Mouse (Mus musculus): ENCODE measurements around the gene Hist1h2bn. TPM values are rescaled to one million over a fixed set of nuclear protein-coding genes. Genes with fewer than 3 reads are reported as not detected.
"Not testable (repeated sequence)": the region's sequence is repeated elsewhere in the genome, so short reads cannot be mapped to it uniquely, and the experiment has no call there.

Gene Hist1h2bn
- polyA plus RNA-seq (2012; rRNA removed): 13.5 and 30.8 TPM in 2 replicates

- 0 out of 2 replicates have a peak, but pooled peaks have one; percentile 39 for TF ChIP-seq POLR2A (IDR thresholded peaks at IDR 0.05; ENCODE audit: borderline replicate concordance, extremely low read depth, insufficient read depth, insufficient read length, poor library complexity, severe bottlenecking)
- peak; percentile 99 for DNase-seq (ENCODE audit: low read depth)
These were observed at the start of gene Hist1h2bn, which contains the start of gene Hist1h2ak for GRCm38 (mm10) chr13:21753524-21754285. TSS of gene Hist1h2bn (plus strand) at chr13:21754123. TSS of gene Hist1h2ak (minus strand) at chr13:21753827.

- TF ChIP-seq CTCF (IDR thresholded peaks at IDR 0.05; ENCODE audit: borderline replicate concordance, extremely low read depth, insufficient read depth, insufficient read length) (no peak), POLR2A (IDR thresholded peaks at IDR 0.05; ENCODE audit: borderline replicate concordance, extremely low read depth, insufficient read depth, insufficient read length, poor library complexity, severe bottlenecking) (no peak)
- no peak for DNase-seq (ENCODE audit: low read depth)
These were observed 47.3 kb upstream of the Hist1h2bn start for GRCm38 (mm10) chr13:21706669-21707068.

GRCm38 (mm10) chr13:21710031-21710711, 43.8 kb upstream of the Hist1h2bn start:
- peak; percentile 92 for DNase-seq (ENCODE audit: low read depth)
- TF ChIP-seq CTCF (IDR thresholded peaks at IDR 0.05; ENCODE audit: borderline replicate concordance, extremely low read depth, insufficient read depth, insufficient read length): peak; percentile 81
- TF ChIP-seq POLR2A (IDR thresholded peaks at IDR 0.05; ENCODE audit: borderline replicate concordance, extremely low read depth, insufficient read depth, insufficient read length, poor library complexity, severe bottlenecking): no peak

- no peak for TF ChIP-seq CTCF (IDR thresholded peaks at IDR 0.05; ENCODE audit: borderline replicate concordance, extremely low read depth, insufficient read depth, insufficient read length)
- TF ChIP-seq POLR2A (IDR thresholded peaks at IDR 0.05; ENCODE audit: borderline replicate concordance, extremely low read depth, insufficient read depth, insufficient read length, poor library complexity, severe bottlenecking): no peak
- peak; percentile 88 for DNase-seq (ENCODE audit: low read depth)
These were observed 43.0 kb upstream of the Hist1h2bn start for GRCm38 (mm10) chr13:21710821-21711525.

GRCm38 (mm10) chr13:21711698-21712097, 42.2 kb upstream of the Hist1h2bn start:
- no peak for DNase-seq (ENCODE audit: low read depth)
- TF ChIP-seq POLR2A (IDR thresholded peaks at IDR 0.05; ENCODE audit: borderline replicate concordance, extremely low read depth, insufficient read depth, insufficient read length, poor library complexity, severe bottlenecking): no peak
- no peak for TF ChIP-seq CTCF (IDR thresholded peaks at IDR 0.05; ENCODE audit: borderline replicate concordance, extremely low read depth, insufficient read depth, insufficient read length)

- peak; percentile 88 for DNase-seq (ENCODE audit: low read depth)
- peak; percentile 74 for TF ChIP-seq CTCF (IDR thresholded peaks at IDR 0.05; ENCODE audit: borderline replicate concordance, extremely low read depth, insufficient read depth, insufficient read length)
- no peak for TF ChIP-seq POLR2A (IDR thresholded peaks at IDR 0.05; ENCODE audit: borderline replicate concordance, extremely low read depth, insufficient read depth, insufficient read length, poor library complexity, severe bottlenecking)
These were observed 39.2 kb upstream of the Hist1h2bn start for GRCm38 (mm10) chr13:21714725-21715124.

GRCm38 (mm10) chr13:21715131-21715863, 38.6 kb upstream of the Hist1h2bn start:
- TF ChIP-seq POLR2A (IDR thresholded peaks at IDR 0.05; ENCODE audit: borderline replicate concordance, extremely low read depth, insufficient read depth, insufficient read length, poor library complexity, severe bottlenecking) (no peak), CTCF (IDR thresholded peaks at IDR 0.05; ENCODE audit: borderline replicate concordance, extremely low read depth, insufficient read depth, insufficient read length) (no peak)
- peak; percentile 60 for DNase-seq (ENCODE audit: low read depth)

- peak; percentile 62; the same call in 1 of the 2 replicates for TF ChIP-seq POLR2A (IDR thresholded peaks at IDR 0.05; ENCODE audit: borderline replicate concordance, extremely low read depth, insufficient read depth, insufficient read length, poor library complexity, severe bottlenecking)
- DNase-seq (ENCODE audit: low read depth): peak; percentile 99
These were observed 37.9 kb upstream of the Hist1h2bn start, which contains the start of the genes Hist1h2bl and Hist1h2ai for GRCm38 (mm10) chr13:21715864-21716539. TSS of gene Hist1h2bl (minus strand) at chr13:21716143. TSS of gene Hist1h2ai (plus strand) at chr13:21716422.

- TF ChIP-seq POLR2A (IDR thresholded peaks at IDR 0.05; ENCODE audit: borderline replicate concordance, extremely low read depth, insufficient read depth, insufficient read length, poor library complexity, severe bottlenecking): peak; percentile 28; the same call in 1 of the 2 replicates
- DNase-seq (ENCODE audit: low read depth): not testable (repeated sequence)
These were observed 37.2 kb upstream of the Hist1h2bn start for GRCm38 (mm10) chr13:21716540-21717391.

Measured in brain, embryonic 14.5 days (tissue).